Mouse (Mus musculus) liver, postnatal 0 days (tissue): ENCODE results near the gene 3110001I22Rik. TPM values are rescaled to one million over a fixed set of nuclear protein-coding genes. Genes with fewer than 3 reads are reported as not detected.
A peak's percentile ranks its signal among the peaks of the same experiment; 100 is the strongest.

Source experiments
- ATAC-seq: fragments of 200-750 bp; cut with Nextera tagmentation; 2 replicates; pipeline ENCODE4 v1.8.0; 2017; ENCODE audit warnings: mild to moderate bottlenecking, moderate library complexity
- DNase-seq: peaks from one replicate; pipeline ENCODE4 v3.0.0-alpha.2; 2016
- H3K27ac ChIP-seq: fragments of 300-500 bp; sonication (generic); 2 replicates; pipeline ENCODE4 v1.5.1; 2014; ENCODE audit warnings: antibody characterized with exemption, moderate library complexity, mild to moderate bottlenecking, low read depth
- H3K27me3 ChIP-seq: fragments of 300-500 bp; sonication (generic); 2 replicates; pipeline ENCODE4 v1.6.1; 2014; ENCODE audit warnings: low read length, control low read depth, mixed read lengths; ENCODE audit not compliant: insufficient read depth
- H3K36me3 ChIP-seq: fragments of 300-500 bp; sonication (generic); replicated peaks from 2 replicates; pipeline ENCODE4 v1.6.1; 2014; ENCODE audit warnings: mild to moderate bottlenecking, control low read depth, low read length, moderate library complexity, mixed read lengths; ENCODE audit not compliant: insufficient read depth
- H3K4me1 ChIP-seq: fragments of 300-500 bp; sonication (generic); 2 replicates; pipeline ENCODE4 v1.6.1; 2014; ENCODE audit warnings: antibody characterized with exemption, mild to moderate bottlenecking, control low read depth; ENCODE audit not compliant: insufficient read depth
- H3K4me2 ChIP-seq: fragments of 300-500 bp; sonication (generic); 2 replicates; pipeline ENCODE4 v1.6.1; 2014; ENCODE audit warnings: low read depth, mild to moderate bottlenecking, low read length, moderate library complexity, mixed read lengths
- H3K4me3 ChIP-seq: fragments of 300-500 bp; sonication (generic); 2 replicates; pipeline ENCODE4 v1.5.1; 2014; ENCODE audit warnings: low read depth, low read length
- H3K9ac ChIP-seq: fragments of 300-500 bp; sonication (generic); replicated peaks from 2 replicates; pipeline ENCODE4 v1.6.1; 2014; ENCODE audit warnings: mild to moderate bottlenecking, moderate library complexity
- H3K9me3 ChIP-seq: fragments of 300-500 bp; sonication (generic); 2 replicates; pipeline ENCODE4 v1.6.1; 2016; ENCODE audit warnings: mild to moderate bottlenecking, control low read depth, low read length, mixed read lengths
- CTCF ChIP-seq: sonication (generic); IDR thresholded peaks from 2 replicates; pipeline ENCODE4 v1.5.1; 2016; ENCODE audit warnings: antibody characterized with exemption, low read depth
- EP300 ChIP-seq: IDR thresholded peaks from 2 replicates; pipeline ENCODE4 v1.6.1; 2016; ENCODE audit warnings: antibody characterized with exemption, low read depth, mild to moderate bottlenecking
- WGBS: fragments of 180-500 bp; shearing (Covaris S2); extraction: QIAGEN DNeasy Blood & Tissue Kit; methylation state at CpG from one replicate; pipeline ENCODE4 v1.1.7; 2014; ENCODE audit not compliant: insufficient replicate concordance; 5-methylcytosine and 5-hydroxymethylcytosine counted together
- polyA plus RNA-seq: library from polyadenylated mRNA; unstranded; fragments of >200 nt; fragmentation: Nextera tagmentation; extraction: Ambion mirVana; gene quantifications from 2 replicates; pipeline ENCODE4 v1.2.1, GENCODE M21; 2015

Gene 3110001I22Rik
- polyA plus RNA-seq, 1 experiment from 2014 or later: 2.4 TPM

DNA sequence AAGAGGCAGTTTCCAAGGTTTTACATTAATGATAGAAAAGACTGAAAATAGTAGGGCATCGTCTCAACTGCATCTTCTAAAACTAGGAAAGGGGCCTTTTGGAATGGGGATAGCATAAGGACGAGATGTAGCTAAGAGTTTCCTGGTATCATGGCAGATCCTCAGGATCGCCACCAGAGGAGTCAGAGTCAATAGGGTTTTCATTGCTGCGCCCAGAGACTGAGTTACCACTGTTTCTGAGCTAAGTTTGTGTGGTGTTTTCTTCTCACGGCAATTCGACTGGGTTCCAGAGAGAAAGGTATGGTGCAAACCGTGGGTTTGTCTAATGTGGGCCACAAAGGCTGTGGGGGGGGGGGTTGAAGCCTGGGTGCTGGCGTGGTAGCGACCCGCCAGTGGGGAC, 32.9 kb downstream of the 3110001I22Rik start:
- Histone ChIP-seq H3K4me1 (no peaks in the 10 kb centered on the region), H3K9ac (no peak overlapping the region), H3K36me3 (peaks cover 12% of the 10 kb centered on the region), H3K27me3 (no peaks in the 10 kb centered on the region), H3K9me3 (no peaks in the 10 kb centered on the region), H3K27ac (no peak overlapping the region), H3K4me3 (no peak overlapping the region), H3K4me2 (no peak overlapping the region)
- DNase-seq (no peak), ATAC-seq (no peak)
- WGBS: 91% methylated on average over 10 of the region's 10 CpGs
- TF ChIP-seq EP300: no peak

DNA sequence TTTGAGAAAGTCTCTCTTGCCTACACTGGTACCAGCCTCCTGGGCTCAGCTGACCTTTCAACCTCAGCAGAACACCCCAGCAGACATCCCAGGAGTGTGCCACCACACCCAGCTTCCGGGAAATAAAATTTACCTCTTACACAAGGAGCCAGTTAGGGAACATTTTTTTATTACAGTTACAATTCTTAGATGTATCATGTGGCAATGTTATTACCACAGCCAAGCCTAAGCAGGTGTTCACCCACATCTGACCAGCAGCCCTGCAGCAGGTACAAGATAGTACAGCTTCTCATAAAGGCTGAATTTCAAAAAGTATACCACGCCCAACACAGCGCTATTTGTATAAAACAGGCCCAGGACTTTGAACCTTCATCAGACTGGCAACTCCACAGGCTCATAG, 43.2 kb downstream of the 3110001I22Rik start:
- no peak overlapping the region for H3K9ac ChIP-seq
- H3K9me3 ChIP-seq: no peaks in the 10 kb centered on the region
- H3K27ac ChIP-seq: no peak overlapping the region
- H3K27me3 ChIP-seq: no peaks in the 10 kb centered on the region
- no peaks in the 10 kb centered on the region for H3K4me1 ChIP-seq
- ATAC-seq (no peak), DNase-seq (no peak)
- WGBS: 64% methylated on average over 3 of the region's 3 CpGs
- H3K36me3 ChIP-seq: no peaks in the 10 kb centered on the region
- H3K4me2 ChIP-seq: no peak overlapping the region
- TF ChIP-seq CTCF (no peak), EP300 (no peak)
- H3K4me3 ChIP-seq: no peak overlapping the region

DNA sequence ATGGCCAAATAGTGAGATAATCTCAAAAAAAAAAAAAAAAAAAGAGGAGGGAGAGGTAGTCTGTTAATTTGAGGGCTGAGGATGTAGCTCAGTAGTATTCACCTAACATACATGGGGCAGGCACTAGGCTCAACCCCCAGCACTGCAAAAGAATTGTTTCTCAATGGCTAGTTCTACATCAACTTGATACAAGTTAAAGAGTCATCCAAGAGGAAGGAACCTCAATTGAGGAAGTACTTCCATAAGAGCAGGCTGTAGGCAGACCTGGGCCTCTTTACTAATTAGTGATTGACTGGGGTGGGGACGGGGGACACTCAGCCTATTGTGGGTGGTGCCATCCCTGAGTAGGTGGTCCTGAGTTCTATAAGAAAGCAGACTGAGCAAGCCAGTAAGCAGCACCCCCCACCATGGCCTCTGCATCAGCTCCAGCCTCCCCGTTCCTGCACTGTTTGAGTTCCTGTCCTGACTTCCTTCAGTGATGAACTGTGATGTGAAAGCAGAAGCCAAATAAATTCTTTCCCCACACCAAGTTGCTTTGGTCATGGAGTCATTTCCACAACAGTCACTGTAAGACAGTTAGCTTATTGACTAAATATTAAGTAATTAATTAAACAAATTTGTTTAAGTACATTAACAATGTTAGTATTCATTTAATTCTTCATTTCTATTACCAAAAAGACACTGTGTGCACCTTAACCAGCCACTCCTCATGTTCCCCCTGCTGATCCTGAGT, 45.3 kb downstream of the 3110001I22Rik start:
- Histone ChIP-seq H3K36me3 (no peaks in the 10 kb centered on the region), H3K4me2 (no peak overlapping the region), H3K27me3 (no peaks in the 10 kb centered on the region), H3K9ac (no peak overlapping the region), H3K27ac (0 out of 2 replicates have a peak overlapping the region, but pooled peaks have one; percentile 22), H3K9me3 (no peaks in the 10 kb centered on the region), H3K4me1 (no peaks in the 10 kb centered on the region), H3K4me3 (no peak overlapping the region)
- no peak for DNase-seq
- TF ChIP-seq CTCF (no peak), EP300 (no peak)
- peak; percentile 41; the same call in 1 of the 2 replicates for ATAC-seq
- 62% methylated on average over 2 of the region's 2 CpGs for WGBS

GRCm38 (mm10) chr16:13722937-13723336, 51.2 kb downstream of the 3110001I22Rik start:
- peak; percentile 29; the same call in 1 of the 2 replicates for ATAC-seq
- Histone ChIP-seq H3K9ac (no peak overlapping the region), H3K4me1 (no peaks in the 10 kb centered on the region), H3K4me3 (no peak overlapping the region), H3K27me3 (no peaks in the 10 kb centered on the region), H3K4me2 (no peak overlapping the region), H3K27ac (no peak overlapping the region), H3K9me3 (no peaks in the 10 kb centered on the region), H3K36me3 (no peaks in the 10 kb centered on the region)
- no peak for DNase-seq
- TF ChIP-seq CTCF: no peak
- TF ChIP-seq EP300: no peak
- 38% methylated on average over 10 of the region's 10 CpGs for WGBS

GRCm38 (mm10) chr16:13727811-13728335, 56.1 kb downstream of the 3110001I22Rik start:
- H3K4me2 ChIP-seq: no peak overlapping the region
- H3K9ac ChIP-seq: no peak overlapping the region
- 74% methylated on average over 5 of the region's 5 CpGs for WGBS
- H3K4me1 ChIP-seq: peaks cover 5% of the 10 kb centered on the region
- H3K9me3 ChIP-seq: no peaks in the 10 kb centered on the region
- TF ChIP-seq CTCF: no peak
- H3K27ac ChIP-seq: no peak overlapping the region
- no peak for DNase-seq
- no peak overlapping the region for H3K4me3 ChIP-seq
- H3K36me3 ChIP-seq: no peaks in the 10 kb centered on the region
- ATAC-seq: no peak
- no peaks in the 10 kb centered on the region for H3K27me3 ChIP-seq

Other genes with a start within 250 kb of the 3110001I22Rik start
- gene Parn, start 3.8 kb upstream of the 3110001I22Rik start, polyA plus RNA-seq: 13.6 and 13.8 TPM in 2 replicates
- gene Bfar, start 71 bp upstream of the 3110001I22Rik start, polyA plus RNA-seq: 21.3 and 23.1 TPM in 2 replicates
- gene Pla2g10, start 59.1 kb downstream of the 3110001I22Rik start, polyA plus RNA-seq: not detected in 2 replicates
- gene Rrn3, start 108.8 kb downstream of the 3110001I22Rik start, polyA plus RNA-seq: 13.9 and 15.3 TPM in 2 replicates
- gene Ntan1, start 146.9 kb downstream of the 3110001I22Rik start, polyA plus RNA-seq: 34.3 and 39.4 TPM in 2 replicates
- gene Pdxdc1, start 231.2 kb downstream of the 3110001I22Rik start, polyA plus RNA-seq: 24.7 and 27.5 TPM in 2 replicates
- 4.9 and 5.1 TPM in 2 replicates for gene Mpv17l, start 231.2 kb downstream of the 3110001I22Rik start, polyA plus RNA-seq